Mouse (Mus musculus) right cerebral cortex, postnatal 4 days (tissue): ENCODE data around the gene Lyz2.
"Not testable (repeated sequence)": the region's sequence is repeated elsewhere in the genome, so short reads cannot be mapped to it uniquely, and the experiment has no call there.

Source experiments
- DNase-seq: peaks from one replicate; pipeline ENCODE4 v3.0.0-alpha.2; 2022

The Lyz2 gene

DNA sequence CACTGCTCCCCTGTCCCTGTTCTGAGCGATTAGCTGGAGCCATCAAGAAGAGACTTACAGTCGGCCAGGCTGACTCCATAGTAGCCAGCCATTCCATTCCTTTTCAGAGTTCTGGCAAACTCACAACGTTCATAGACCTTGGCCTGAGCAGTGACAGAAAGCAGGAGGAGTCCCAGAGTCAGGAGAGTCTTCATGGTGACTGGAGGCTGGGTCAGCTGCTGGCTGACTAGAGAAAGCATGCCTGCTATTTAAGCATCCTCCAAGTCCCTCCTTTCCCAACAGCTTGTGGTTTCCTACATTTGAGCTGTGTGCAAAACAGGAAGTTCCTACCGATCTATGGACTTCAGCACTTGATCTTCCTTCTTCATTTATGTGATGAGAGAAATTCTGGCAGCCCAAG is at the start of gene Lyz2:
Gene Lyz2 (minus strand): TSS at position 273 of the 400 bp plus-strand sequence.
- no peak for DNase-seq

DNA sequence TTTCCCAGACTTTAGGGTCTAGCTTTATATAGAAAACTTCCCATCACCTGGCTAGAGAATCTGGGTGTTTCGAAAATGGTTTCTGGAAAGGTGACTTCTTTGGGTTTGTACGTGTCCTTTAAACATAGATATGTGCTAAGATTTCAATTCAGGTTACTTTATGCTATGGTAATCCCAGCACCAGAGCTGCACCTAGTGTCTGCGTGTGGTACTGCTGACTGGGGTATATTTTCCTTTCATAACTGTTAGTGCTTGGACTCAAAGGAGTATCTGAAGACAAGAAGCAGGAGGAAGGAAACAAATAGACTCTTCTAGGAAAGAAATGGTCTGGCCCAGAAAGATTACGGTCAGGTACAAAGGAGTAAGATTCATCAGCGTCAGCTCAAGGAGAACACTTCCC is 48.4 kb upstream of the Lyz2 start:
- DNase-seq: no peak

DNA sequence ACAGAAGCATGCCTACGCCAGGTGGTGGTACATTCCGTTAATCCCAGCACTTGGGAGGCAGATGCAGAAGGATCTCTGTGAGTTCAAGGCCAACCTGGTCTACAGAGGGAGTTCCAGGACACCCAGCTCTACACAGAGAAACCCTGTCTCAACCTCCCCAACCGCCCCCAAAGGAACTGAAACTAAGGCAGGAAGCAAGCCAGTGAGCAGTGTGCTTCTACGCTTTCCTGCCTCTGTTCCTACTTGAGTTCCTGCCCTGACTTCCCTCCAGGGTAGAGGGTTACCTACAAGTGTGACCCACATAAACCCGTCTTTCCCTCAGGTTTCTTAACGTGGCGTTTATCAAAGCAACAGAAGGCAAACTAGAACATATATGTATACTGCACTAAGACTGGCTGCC is 41.7 kb upstream of the Lyz2 start:
- no peak for DNase-seq

DNA sequence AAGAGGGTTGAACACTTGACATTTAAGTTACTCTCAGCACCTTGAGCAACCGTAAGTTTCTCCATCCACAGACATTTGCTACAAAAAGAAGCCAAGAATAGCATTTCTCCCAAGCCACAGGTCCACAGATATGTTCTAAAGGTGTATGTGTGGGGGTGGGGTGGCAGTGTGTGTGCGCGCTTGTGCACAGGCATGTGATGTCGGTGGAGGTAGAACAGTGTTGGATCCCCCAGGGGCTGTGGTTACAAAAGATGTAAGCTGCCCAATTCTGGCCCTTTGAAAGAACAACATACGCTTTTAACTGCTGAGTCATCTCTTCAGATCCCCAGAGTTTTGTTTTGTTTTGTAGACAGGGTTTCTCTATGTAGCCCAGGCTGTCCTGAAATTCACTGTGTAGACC is 40.5 kb upstream of the Lyz2 start:
- no peak for DNase-seq

DNA sequence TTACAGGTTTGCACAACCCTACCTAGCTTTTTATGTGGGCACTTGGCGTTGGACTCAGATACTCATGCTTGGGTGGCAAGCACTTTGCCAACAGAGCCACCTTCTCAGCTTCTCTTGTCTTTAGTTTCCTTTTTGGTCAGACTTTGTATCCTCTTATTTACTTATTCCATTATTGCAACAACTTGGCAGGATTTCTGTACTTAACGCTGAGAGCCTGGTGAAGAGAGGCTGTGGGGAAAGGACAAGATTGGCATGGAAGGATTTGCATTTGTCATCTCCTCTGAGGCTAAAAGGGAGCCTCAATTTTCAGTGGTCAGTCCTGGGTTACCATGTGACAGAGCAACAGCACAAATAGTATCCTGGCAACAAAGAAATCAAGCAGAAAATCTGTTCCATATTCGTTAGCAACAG is 38.5 kb upstream of the Lyz2 start:
- no peak for DNase-seq

DNA sequence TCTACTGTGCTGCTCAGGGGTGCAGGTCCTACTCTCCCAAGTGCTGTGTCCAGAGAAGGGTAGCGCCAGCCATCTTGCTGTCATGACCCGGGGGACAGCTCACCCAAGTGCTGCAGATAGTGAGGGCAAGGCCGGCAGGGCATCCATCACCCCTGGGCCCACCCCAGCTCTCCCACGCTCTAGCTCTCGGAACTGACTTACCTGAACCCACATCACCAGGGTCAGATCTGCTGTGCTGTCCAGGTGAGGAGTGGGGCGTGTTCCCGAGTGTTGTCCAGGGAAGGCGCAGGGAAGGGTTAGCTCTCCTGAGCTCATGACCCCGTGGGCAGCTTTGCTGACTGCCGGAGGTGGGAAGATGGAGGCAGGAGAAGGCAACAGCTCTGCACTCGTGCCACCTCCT is 34.3 kb upstream of the Lyz2 start:
- no peak for DNase-seq

DNA sequence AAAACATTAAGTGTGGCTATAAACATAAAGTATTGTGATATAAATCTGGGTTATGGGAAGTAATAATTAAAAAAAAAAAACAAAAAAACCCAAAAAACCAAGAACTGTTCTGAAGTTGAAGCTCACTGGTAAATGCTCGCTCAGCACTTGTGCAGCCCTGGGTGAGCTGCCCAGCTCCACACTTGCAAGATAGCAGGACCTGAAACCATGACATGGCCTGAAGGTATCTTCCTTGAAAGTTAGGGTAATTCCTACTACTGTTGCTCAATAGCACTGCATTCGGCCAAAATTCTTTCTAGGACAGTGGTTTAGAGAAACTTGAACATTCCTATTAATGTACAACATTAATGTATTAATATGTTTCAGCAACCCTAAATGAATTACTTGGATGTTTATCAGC is 31.0 kb upstream of the Lyz2 start:
- no peak for DNase-seq

DNA sequence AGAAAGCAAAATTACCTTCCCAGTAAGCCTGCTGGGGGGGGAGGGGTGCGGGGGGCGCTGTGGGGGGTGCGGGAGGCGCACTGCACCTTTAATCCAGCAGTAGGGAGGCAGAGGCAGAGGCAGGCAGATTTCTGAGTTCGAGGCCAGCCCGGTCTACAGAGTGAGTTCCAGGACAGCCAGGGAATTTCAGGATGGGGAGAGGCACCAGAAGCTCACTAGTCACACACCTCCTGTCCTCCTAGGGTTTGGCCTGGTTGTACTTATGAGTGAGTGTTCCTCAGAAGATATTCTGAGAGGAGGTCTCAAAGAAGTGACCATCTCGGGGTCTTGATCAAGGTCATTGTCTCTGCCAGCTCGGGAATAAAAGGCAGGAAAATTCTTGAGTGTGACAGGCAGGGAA is 30.0 kb upstream of the Lyz2 start:
- no peak for DNase-seq

DNA sequence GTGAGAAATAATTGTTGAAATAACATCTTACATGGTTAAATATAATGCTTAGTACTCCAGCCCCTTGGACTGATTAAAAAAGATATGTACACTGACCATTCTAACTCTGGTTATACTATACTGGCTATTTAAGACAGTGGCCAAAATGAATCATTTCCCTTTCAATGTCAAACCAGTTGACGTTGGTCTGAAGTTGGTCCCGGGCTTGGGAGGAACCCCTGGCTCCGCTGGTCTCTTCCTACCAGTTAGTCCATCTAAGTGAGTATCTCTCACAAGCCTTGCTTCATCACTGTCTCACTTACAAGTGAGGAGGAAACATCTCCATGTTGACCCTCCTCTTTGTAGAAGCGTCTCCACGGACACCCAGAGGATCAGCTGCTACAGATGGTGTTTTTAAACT is 22.2 kb upstream of the Lyz2 start:
- DNase-seq: no peak

DNA sequence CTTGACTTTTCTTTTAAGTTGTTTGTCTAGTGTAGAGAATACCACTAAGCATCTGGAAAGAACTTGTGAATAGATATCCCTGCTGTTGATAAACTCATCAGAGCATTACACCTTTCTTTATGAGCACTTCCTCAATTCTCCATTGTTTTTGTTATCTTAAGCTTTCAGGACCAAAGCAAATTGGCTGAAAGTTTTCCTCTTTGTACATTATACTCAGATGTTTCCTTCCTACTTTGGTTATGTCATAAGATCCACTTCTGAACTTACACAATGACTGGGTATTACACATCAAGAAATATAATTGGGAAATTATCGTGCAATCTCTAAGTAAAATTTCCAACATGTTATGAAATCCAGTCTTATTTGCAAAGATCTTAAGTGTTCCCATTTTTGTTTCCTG is 19.6 kb upstream of the Lyz2 start:
- no peak for DNase-seq

DNA sequence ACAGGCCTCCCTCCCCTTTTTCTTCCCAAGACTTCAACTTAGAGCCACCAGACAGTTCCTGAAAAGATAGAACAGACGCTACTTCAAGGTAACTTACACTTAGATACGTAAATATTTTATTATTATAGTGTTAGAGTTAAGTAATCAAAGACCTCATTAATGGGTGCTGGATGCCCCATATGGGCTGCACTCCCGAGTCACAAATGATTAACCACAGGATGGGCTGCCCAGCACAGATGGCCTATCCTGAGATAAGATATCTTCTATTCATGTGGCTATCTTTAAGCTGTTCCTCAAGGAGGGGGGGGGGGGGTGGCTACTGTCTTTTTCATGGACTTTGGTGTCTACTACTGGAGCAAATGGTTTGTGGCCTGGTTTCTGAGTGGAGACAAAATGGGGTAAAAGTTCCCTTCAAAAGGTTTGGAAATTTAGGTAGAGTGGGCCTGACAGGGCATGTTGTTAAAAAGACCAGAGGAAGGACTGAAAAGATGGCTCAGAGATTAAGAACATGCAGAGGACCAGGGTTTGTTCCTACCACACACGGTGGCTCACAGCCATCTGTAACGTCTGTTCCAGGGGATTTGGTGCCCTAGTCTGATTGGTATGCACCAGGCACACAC is 17.9 kb upstream of the Lyz2 start:
- no peak for DNase-seq

DNA sequence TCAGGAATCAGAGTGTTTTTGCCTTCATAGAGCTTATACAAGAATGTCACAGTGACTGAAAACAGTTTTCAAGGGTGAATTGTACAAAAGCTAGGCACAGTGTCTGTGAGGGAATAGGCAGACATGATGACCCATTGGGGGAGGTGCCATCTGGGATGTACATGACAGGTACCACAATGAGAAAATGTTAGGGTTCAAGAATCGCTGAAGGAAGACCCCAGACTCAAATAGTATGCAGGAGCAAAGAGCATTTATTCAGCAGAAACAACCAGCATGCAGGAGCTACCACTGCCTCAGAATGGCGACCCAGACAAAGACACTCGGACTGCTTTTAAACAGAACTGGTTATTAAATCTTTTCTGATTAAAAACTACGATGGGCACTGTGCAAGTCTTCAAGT is 17.0 kb upstream of the Lyz2 start:
- DNase-seq: no peak

DNA sequence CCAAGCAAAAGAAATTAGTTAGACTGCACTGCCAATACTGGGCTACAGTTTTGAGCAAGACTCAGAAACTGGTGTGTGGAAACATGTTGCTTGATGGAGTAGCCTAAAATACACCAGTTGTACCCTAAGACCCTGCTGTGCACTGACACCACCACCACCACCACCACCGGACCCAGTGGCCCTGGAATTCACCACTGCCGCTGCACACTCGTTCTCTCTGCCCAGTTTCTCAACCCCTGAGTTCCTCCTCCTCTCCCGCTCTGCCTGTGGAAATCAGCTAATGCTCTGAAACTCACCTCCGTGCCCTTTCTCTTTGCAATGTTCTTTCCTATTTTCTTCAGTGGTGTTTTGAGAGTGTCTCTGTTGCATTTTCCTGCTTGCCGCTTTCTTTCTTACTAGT is 16.2 kb upstream of the Lyz2 start:
- DNase-seq: no peak

DNA sequence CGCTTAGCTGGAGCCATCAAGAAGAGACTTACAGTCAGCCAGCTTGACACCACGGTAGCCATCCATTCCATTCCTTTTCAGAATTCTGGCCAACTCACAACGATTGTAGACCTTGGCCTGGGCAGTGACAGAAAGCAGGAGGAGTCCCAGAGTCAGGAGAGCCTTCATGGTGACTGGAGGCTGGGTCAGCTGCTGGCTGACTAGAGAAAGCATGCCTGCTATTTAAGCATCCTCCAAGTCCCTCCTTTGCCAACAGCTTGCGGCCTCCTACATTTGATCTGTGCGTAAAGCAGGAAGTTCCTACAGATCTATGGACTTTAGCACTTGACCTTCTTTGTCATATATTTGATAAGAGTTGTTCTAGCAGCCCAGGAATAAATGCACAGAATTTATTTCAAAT is 10.6 kb upstream of the Lyz2 start, which contains the start of gene Lyz1:
Gene Lyz1 (minus strand): TSS at position 198 of the 400 bp plus-strand sequence.
- no peak for DNase-seq

DNA sequence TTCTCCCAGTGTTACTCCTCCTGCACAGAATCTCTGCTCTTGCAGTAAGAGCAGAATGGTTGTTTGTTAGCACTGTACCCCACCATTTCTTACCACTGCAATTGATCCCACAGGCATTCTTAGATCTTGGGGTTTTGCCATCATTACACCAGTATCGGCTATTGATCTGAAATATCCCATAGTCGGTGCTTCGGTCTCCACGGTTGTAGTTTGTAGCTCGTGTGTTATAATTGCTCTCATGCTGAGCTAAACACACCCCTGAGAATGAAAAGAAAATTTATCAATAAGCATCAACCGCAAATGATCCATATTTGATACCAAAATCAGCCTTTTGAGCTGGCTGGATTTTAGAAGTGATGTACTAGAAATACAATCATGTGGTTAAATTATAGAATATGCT is 8.8 kb upstream of the Lyz2 start:
- DNase-seq: not testable (repeated sequence)

DNA sequence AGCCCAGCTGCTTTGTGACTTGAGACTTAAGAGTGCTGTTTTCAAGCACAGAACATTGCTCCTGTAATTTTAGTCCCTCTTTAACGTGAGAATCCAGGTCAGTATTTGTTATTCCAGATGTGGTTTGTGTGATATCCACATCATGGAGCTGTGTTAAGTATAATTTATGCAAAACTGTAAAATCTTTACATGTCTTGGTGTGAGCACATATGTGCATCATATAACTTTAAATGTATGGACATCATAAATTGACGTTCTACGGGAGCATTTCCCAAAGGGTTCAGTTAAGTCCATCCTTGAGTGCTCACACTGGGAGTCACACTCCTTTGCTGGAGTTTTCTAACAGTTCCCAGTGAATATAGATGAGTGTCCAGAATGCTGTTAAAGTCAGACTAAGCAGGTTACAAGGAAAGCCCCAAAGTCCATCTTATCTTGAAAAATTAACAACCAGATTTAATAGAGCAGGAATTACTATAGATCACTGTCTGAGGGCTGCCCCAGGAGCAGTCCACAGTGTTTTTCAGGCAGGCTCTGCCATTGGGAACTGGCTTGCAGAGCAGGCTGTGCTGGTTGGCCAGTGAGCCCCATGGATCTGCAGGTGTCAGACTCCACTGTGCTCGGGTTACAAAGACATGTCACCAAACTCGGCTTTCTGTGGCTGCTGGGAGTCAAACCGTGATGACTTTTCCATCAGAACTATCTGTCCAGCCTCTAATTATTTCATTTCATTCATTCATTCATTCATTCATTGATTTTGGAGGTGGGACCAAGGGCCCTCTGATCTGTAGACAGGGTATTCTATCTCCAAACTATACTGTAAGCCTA is 8.1 kb upstream of the Lyz2 start:
- DNase-seq: no peak

DNA sequence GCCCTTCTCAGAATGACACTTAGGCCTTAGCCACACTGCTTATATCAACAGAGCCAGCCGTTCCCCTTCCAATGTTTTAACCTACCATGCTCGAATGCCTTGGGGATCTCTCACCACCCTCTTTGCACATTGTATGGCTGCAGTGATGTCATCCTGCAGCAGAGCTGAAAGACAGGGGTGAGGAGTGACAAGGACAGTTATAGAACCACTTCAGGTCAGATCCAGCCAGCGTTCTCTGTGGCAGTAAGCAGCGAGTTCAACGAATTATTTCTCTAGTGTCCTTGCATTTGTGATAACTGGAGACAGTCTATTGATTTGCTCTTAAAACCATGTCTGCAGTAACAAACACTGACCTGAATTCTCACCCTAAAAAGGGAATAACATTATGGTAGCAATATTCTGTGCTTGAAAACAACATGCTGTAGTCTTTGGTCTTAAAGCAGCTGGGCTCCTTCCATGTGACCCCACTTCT is 6.9 kb upstream of the Lyz2 start:
- not testable (repeated sequence) for DNase-seq

DNA sequence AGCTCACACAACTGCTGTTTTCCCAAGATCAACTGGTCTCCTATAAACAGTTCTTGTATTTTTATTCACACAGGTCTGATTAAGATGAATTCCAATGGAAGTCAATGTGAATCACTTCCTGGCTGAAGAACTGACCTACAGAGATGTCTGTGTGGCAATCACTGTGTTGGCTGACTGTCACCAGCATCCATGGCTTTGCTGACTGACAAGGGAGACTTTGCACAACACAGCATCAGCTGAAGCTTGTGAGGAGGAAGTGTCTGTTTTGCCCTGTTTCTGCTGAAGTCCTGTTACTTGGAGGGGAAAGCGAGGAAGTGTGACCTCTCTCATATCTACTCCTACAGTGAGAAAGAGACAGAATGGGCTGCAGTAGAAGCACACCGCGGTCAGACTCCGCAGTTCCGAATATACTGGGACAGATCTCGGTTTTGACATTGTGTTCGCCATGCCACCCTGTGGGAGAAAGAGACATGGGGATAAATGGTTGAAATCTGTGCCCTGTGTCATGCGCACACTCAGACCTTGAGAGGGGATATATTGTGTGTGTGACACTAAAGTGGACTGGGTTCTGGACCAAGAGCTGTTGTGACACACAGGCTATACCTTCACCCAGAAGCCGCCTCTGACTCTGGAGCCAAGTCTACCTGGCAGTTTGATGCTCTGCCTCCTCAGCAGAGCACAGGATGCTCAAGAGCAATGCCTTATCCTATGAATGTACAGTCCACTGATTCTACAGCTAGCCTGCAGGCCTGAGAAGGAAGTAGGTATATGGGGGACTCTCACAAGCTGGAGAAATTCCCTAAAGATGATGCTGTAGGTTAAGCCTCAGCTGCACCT is 6.3 kb upstream of the Lyz2 start:
- DNase-seq: no peak

DNA sequence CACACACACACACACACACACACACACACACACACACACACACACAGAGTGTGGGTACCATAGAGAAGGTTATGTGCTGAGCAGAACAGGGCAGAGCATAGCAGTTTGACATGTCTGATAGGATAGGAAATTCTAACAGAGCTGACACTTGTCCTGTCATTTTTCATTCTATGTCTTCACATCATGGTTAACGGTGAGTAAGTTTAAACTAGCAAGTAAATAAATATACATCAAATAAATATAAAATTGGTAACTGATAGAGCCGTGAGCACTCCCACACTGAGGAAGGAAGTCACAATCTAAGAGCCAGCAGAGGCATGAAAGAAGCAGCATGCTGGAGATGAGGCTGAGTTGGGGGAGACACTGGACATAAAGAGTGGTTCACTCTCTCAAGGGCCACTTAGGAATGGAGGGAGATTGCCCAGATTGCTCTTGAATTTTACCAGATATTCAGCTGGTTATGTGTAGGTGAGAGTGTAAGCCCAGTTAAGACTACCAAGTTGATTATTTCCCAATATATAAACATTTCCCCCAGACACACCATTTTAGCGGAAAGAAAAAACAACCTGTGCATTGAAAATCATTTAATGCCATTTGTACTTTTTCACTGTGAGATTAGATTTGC is 5.2 kb upstream of the Lyz2 start:
- no peak for DNase-seq

DNA sequence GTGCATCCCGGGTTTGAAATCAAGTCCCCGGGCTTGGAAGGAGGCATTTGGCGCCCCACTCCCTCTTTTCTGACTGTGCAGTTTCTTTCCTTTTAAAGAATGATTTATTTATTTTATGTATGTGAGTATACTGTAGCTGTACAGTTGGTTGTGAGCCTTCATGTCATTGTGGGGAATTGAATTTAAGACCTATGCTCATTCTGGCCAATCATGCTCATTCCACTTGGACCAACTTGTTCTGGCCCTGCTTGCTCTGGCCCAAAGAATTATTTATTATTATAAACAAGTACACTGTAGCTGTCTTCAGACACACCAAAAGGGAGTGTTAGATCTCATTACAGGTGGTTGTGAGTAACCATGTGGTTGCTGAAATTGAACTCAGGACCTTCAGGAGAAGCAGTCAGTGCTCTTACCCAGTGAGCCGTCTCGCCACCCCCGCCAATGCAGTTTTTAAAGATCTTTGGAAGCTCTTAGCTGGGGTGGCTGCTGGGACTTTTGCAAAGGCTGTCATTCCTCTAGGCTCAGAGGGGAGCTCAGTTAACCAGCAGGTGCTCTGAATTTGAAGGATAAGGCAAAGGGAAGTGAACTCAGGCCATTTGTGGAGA is 4.3 kb upstream of the Lyz2 start:
- DNase-seq: no peak

DNA sequence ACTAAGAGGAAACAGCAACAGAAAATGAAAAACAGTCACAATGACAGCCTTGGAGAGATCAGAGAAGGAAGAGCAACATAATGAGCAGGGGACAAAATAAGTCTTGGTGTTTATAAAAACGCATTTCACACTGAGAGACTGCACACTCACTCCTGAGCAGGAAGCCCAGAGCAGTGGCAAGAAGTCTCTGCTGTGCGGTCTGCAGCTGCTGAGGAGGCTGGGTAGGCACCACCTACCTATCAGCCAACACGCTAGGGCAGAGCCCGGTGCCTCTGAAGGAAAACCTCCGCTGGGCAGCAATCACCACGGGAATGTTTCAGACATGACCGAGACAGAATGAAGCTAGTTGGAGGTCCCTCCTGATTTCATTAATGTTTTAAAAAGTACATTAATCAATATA is 3.5 kb upstream of the Lyz2 start:
- DNase-seq: not testable (repeated sequence)
